Mouse (Mus musculus) layer of hippocampus, adult 2 months (tissue): ENCODE data around the gene Defb19. TPM values are rescaled to one million over a fixed set of nuclear protein-coding genes. Genes with fewer than 3 reads are reported as not detected.
A peak's percentile ranks its signal among the peaks of the same experiment; 100 is the strongest.

Experiments
- DNase-seq, 2 experiments: peaks; one replicate each; pipeline ENCODE4 v3.0.0; 2022; ENCODE audit warnings: low spot score in 2 of 2
- H3K27ac ChIP-seq: fragments of 200-600 bp; 2 replicates; pipeline ENCODE4 v1.8.1; 2022
- H3K4me3 ChIP-seq: fragments of 200-600 bp; 2 replicates; pipeline ENCODE4 v1.8.1; 2022; ENCODE audit warnings: mild to moderate bottlenecking
- CTCF ChIP-seq: fragments of 200-600 bp; conservative IDR thresholded peaks from 2 replicates; pipeline ENCODE4 v1.8.1; 2022; ENCODE audit warnings: antibody characterized with exemption, mild to moderate bottlenecking, moderate library complexity
- total RNA-seq, 2 experiments: library from RNA; stranded (reverse); gene quantifications; 2 replicates each; pipeline ENCODE4 v1.2.3; 2021

Defb19 gene
- total RNA-seq, 2 experiments from 2014 or later = not detected

DNA sequence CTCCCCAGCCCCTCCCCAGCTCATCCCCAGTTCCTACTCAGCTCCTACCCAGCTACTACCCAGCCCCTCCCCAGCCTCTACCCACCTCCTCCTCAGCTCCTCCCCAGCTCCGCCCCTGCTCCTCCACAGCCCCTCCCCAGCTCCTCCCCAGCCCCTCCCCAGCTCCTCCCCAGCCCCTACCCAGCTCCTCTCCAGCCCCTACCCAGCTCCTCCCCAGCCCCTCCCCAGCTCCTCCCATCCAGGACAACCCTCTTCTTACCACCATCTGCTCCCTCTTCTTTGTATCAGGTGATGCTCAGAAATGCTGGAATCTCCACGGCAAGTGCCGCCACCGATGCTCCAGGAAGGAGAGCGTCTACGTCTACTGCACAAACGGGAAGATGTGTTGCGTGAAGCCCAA, 32.1 kb upstream of the Defb19 start:
- TF ChIP-seq CTCF = no peak
- peak overlapping the region; percentile 11; the same call in 1 of the 2 replicates for H3K4me3 ChIP-seq
- H3K27ac ChIP-seq = no peak overlapping the region
- peak in 1 of 2 experiments; percentile 17 for DNase-seq

DNA sequence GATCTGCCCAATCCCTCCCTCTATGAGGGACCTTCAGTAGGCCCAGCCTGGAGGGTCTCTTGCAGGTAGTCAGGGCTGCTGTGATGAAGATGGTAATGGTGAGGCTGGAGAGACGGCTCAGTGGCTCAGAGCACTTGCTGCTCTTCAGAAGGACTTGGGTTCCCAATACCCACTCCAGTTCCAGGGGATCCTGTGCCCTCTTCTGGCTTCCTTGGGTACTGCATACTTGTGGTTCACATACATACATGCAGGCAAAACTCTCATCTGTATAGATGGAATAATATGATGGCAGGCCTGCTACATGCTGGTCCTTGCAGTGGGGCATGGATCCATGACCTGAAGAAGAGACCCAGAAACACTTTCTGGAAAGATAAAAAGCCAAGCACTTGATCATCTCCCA, 28.6 kb upstream of the Defb19 start:
- peak; percentile 18; the same call in 1 of the 2 replicates for TF ChIP-seq CTCF
- H3K27ac ChIP-seq = no peak overlapping the region
- no peak for DNase-seq

DNA sequence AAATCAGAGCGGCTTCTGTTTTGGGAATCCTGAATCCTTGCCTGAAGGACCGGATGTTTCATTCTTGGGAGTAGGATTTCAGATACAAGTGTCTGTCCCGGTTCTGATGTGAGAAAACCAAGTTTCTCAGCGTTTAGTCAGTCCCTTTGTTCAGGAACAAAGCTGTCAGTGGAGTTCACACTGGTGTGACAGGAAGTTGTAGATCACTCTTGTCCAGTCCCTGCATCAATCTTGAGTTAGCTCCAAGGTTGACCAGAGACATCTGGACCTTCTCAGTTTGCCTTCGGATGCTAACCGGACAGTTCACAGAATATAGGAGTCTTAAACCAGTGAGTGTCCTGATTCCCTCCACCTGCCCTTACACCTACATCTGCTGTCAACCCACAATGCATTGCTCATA, 27.6 kb upstream of the Defb19 start:
- no peak for TF ChIP-seq CTCF
- Histone ChIP-seq H3K27ac (no peak overlapping the region), H3K4me3 (no peak overlapping the region)
- no peak for DNase-seq

More for the DNA sequence above, 28.6 kb upstream of the Defb19 start:
- H3K4me3 ChIP-seq = no peak overlapping the region

DNA sequence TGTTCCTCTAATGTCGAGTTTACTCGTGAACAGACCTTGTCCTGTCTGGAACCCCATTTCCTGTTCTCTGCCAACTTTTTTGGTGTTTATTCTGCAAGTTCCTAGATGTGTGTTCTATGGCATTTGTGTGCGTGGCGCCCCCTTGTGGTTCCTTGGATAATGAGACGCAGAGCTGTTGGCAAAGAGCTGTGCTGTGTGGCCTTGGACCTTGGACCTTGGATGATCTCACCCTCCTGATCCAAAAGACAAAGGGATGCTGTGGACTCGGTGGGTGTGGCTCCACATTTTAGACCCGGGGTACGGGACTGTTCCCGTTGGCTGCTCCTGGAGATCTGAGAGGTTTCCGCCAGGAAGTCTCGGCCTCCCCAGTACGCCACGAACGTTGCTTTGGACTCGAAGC, 23.9 kb upstream of the Defb19 start, which contains the start of gene Defb36:
Gene Defb36 (plus strand): TSS at position 271 of the 400 bp plus-strand sequence.
- Histone ChIP-seq H3K27ac (no peak within 1 kb of the TSS), H3K4me3 (no peak within 1 kb of the TSS)
- DNase-seq = peak in 1 of 2 experiments; percentile 22
- TF ChIP-seq CTCF = peak; percentile 77

DNA sequence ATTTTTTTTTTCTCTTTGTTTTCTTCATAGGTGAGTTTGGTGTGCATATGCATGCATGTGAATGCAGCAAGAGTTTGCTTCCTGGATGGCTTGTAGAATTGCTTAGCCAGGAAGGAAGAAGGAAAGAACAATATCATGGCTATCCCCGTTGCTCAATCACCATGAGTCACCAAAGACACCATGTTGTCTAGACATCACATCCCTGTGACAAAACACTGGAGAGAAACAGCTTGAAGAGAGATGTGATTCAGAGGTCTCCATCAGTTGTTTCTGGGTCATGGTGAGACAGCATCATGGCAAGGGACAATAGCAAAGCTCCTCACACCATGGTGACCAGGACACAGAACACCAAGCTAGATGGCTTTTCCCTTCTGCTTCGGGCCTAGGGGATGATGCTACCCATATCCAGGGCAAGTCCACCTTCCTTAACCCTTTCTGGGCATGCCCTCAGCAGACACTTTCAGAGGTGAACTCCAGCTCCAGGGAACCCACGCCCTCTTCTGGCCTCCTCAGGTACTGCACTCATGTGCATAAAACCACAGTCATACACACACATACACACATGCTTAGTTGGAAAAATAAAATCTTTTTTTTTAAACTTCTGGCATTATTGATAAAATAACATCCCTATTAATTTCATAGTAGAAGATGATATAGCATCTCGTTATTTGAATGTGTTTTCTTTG, 21.3 kb upstream of the Defb19 start:
- Histone ChIP-seq H3K27ac (no peak overlapping the region), H3K4me3 (no peak overlapping the region)
- no peak for DNase-seq
- peak; percentile 52 for TF ChIP-seq CTCF

DNA sequence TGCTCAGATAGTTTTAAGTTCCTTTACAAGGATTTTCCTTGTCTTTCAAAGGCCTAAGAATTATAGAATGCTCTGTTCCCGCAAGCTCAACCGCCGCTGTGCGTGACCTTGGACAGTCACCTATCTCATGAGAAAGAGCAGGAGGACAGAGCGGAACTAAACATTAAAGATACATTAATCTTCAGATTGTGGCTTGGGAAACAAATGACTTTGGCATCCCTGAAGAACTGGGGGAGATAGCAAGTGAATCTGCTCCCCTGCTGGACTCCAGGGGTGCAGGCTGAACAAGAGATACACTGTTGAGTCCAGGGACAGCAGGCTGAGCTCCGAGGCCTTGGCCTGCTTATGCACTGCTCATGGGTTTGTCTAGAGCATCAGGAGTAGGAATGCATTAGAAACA, 20.0 kb upstream of the Defb19 start:
- TF ChIP-seq CTCF = no peak
- Histone ChIP-seq H3K27ac (no peak overlapping the region), H3K4me3 (no peak overlapping the region)
- DNase-seq = no peak

DNA sequence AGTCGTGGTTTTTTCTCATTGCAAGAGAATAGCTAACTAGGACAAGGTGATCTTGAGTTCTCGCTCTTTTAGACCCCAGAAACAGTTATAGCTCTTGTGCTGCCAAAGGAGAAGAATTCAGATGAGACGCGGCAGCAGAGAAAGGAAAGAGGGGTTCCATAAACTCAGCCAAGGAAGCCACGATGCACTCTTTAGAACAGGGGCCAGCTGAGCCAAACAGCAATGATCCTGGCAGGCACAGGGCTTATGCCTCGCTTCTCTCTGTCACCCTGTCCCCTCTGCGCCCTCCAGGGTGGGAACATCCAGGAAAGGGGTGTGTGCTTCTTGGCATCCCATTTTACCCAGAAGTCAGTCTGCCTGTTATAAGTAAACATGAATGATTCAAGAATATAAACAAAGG, 19.2 kb upstream of the Defb19 start, which contains the start of gene Defb45:
Gene Defb45 (minus strand): TSS at position 101 of the 400 bp plus-strand sequence.
- Histone ChIP-seq H3K27ac (no peak within 1 kb of the TSS), H3K4me3 (no peak within 1 kb of the TSS)
- TF ChIP-seq CTCF = no peak
- DNase-seq = no peak

DNA sequence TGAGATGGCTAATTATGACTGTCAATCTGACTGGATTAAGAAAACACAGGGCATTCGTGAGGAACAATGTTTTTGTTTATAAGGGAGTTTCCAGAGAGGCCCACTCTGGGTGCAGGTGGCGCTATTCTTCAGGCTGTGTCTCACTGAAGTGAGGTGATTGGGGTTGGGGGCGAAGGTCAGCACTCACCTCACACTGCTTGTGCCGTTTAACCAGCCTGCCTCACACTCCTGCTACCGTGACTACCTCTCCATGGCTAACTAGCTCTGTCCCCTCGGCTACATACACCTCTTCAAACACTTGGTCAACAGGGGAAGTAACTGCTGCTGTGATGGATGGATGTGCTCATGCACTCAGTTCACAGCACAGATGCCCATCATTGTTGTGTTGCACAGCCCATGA, 8.9 kb upstream of the Defb19 start:
- no peak for DNase-seq
- H3K27ac ChIP-seq = no peak overlapping the region
- TF ChIP-seq CTCF = no peak
- no peak overlapping the region for H3K4me3 ChIP-seq

DNA sequence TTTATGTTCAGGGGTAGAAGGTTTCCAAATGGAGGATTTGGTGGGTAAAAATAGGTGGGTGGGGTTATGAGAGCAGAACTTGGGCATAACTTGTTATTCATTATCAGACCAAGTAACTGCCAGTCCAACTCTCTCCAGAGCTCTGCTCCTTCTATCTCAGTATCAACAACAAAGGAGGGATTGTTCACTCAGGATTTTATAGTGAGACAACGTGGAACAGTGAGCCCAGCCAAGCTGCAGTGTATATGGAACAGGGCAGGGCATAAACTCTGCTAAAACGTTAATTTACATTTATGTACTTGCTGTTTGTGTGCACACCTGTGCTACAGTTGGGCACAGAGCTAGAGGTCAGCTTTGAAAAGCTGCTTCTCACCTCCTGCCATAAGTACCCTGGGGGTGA, 8.3 kb upstream of the Defb19 start:
- H3K27ac ChIP-seq = no peak overlapping the region
- no peak for TF ChIP-seq CTCF
- no peak overlapping the region for H3K4me3 ChIP-seq
- no peak for DNase-seq

DNA sequence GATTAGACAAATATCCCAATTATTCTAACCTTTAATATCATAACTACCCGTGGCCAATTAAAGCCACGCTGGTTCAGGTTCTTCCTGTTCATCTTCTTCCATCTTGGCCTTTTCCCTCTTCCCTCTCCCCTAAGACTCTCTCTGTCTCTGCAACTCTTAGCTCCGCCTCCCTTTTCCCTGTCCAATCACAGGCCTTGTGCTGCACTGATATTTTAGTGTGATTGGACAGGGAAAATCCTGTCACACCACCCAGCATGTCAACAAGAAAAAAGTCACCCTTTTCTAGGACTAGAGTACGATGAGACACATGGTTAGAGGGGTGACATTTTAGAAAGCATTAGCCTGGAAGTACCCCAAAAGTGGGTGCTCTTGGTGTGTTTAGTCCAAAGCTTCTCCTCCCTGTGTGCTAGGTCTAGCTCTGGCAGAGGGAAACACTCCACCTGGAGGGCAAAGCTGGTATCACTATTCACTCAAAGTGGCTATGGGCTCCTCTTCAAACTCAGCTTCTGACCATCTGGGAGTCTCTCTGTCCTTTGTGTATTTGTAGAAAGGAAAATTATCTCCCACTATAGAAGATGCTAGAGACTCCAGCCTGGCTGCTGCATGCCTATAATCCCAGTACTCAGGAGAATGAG, 6.9 kb upstream of the Defb19 start:
- Histone ChIP-seq H3K4me3 (no peak overlapping the region), H3K27ac (no peak overlapping the region)
- TF ChIP-seq CTCF = peak; percentile 69
- DNase-seq = peak in 1 of 2 experiments; percentile 16

DNA sequence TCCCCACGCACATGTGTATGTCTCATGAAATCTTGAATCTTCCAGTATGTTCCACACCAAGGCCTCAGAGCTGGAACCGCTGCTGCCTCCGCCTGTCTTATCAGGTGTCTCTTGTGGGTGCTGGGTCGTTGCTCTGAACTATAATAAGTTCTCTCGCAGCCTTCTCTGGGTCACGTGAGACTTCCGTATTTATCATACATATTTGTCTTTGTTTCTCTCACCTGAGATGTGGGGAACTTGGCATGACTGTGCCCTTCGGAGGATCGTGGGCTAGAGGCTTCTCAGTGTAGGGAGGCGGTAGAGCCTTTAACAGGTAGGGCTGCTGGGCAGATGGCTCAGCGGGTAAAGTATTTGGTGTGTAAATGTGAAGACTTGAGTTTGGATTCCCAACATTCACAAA, 500 bp upstream of the Defb19 start:
- no peak for TF ChIP-seq CTCF
- no peak for DNase-seq
- no peak overlapping the region for H3K4me3 ChIP-seq
- H3K27ac ChIP-seq = no peak overlapping the region

DNA sequence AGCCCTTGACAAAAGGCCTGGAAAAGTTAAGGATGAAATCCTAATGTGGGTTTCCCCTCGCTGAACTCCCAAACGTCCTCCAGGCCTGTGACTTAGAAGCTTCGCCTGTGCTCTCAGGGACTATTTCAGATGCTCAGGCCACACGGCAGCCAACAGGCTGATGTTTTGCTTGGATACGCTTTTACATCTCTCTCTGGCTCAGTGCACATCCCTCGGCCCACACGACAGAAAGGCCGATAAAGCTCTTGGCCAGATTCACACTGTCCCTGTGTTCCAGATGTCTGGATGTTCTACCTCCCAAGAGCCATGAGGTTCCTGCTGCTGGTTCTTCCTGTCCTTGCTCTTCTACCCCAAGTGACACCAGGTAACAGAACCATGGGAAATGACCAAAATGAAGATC, 6.6 kb downstream of the Defb19 start:
- Histone ChIP-seq H3K27ac (no peak overlapping the region), H3K4me3 (no peak overlapping the region)
- no peak for DNase-seq
- TF ChIP-seq CTCF = no peak

DNA sequence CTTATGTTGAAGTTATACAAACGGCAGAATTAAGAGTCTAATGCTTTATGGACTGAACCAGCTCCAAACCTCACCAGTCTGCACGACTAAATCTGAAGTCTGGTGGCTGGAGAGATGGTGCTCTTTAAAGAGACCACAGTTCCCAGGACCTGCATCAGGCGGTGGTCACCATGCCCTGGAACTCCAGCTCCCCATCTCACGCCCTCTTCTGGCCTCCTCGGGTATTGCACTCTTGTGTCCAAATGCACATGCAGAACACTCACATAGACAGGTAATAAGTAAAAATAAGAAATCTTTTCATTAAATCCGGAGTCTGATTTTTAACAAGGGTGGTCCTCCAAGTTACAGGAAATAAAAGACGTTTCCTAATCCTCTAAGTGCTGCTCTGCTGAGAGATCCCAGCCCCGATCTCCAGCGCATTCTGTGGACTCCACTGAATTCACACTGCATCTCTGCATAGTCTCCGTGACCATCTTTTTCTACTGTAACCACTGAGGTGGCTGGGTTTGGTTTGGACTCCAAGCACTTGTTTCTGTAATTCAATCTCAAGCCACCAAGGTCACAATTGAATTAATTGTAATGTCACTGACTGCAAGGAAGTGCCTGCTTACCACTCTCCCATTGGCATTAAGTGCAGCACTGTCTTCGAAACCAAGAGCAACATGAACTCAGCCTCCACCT, 7.9 kb downstream of the Defb19 start, which contains the start of gene Defb21:
Gene Defb21 (plus strand): TSS at position 631 of the 681 bp plus-strand sequence.
- no peak for DNase-seq
- no peak within 1 kb of the TSS for H3K27ac ChIP-seq
- no peak within 1 kb of the TSS for H3K4me3 ChIP-seq
- TF ChIP-seq CTCF = peak; percentile 57
